10 mouse cellular contexts compared by ENCODE assay signal in the genomic region with DNA sequence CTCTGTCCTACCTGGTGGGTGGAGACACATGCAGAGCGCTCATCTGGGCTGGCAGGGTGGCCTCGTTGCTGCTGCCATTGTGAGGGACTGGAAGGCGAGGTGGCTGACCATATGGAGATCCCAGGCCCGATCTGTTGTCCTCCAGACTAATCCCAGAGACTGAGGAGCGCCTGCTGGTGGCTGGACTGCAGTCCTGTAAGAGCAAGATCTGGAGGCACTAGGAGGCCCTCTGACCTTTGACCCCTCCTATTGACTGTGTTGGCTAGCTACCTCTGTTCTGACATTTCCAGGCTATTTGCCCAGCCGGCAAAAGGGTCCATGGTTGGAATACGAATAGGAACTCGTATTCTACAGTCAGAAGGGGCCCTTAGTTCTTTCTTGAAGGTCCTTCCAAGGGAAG. TPM values are rescaled to one million over a fixed set of nuclear protein-coding genes. Genes with fewer than 3 reads are reported as not detected.
A peak's percentile ranks its signal among the peaks of the same experiment; 100 is the strongest.
DNase-seq lines count a peak whose midpoint lies in the region; ATAC-seq lines count a peak whose summit lies in the region.
"Had no signal": no experiment of that assay in that cellular context is flagged by ENCODE, and none has a peak within 500 bp of the region (broad histone marks: within the 10 kb centered on the region; RNA-seq: fewer than 3 reads in every experiment).

No protein-coding gene starts in this region.

- H3K27me3 ChIP-seq in limb, embryonic 11.5 days (ENCODE audit: control insufficient read depth, insufficient read depth, low read length), result no peaks in the 10 kb centered on the region

- H3K9me3 ChIP-seq in limb, embryonic 11.5 days (ENCODE audit: control insufficient read depth, low read length), result no peaks in the 10 kb centered on the region

- 0 out of 2 replicates have a peak, but pooled peaks cover 2% of the 10 kb centered on the region for H3K36me3 ChIP-seq in limb, embryonic 11.5 days (ENCODE audit: control insufficient read depth, insufficient read depth, low read length)

- peak; percentile 34 for DNase-seq in adrenal gland, postnatal 14 days
- DNase-seq in adrenal gland, adult 8-10 months, result no peak
- peak; percentile 52 for DNase-seq in layer of hippocampus, adult 9-11 months
- no peak for DNase-seq in layer of hippocampus, adult 9-10 months (ENCODE audit: low spot score)
- peak; percentile 28 to 41 for DNase-seq in cerebellum, postnatal 36 days
- peak; percentile 35 for DNase-seq in limb, embryonic 11.5 days (ENCODE audit: low spot score)
- DNase-seq in thymus, postnatal 36 days, result no peak
- DNase-seq in heart, adult 18-20 months, result no peak
- DNase-seq: thymus, postnatal 14 days had no signal

- no peak overlapping the region for H3K9ac ChIP-seq in limb, embryonic 11.5 days (ENCODE audit: low read length)

- no peak for ATAC-seq in limb, embryonic 11.5 days (ENCODE audit: insufficient number of reproducible peaks, low FRiP score, low TSS enrichment, low read depth)
- ATAC-seq: lung, postnatal 0 days had no signal

- no peak overlapping the region for H3K4me2 ChIP-seq in limb, embryonic 11.5 days (ENCODE audit: low read depth, severe bottlenecking)

- no peak overlapping the region for H3K4me3 ChIP-seq in limb, embryonic 11.5 days (ENCODE audit: low read depth, low read length)

- H3K4me1 ChIP-seq in limb, embryonic 11.5 days (ENCODE audit: control insufficient read depth, insufficient read depth, low read length), result peaks cover 50% of the 10 kb centered on the region

- H3K27ac ChIP-seq in limb, embryonic 11.5 days (replicated peaks; ENCODE audit: low read depth, low read length), result peak overlapping the region; percentile 94

- 30% methylated on average over 8 of the region's 8 CpGs for WGBS in limb, embryonic 11.5 days

RNA-seq across cellular contexts. Expression of gene Pdlim4, which starts 12.7 kb away (rescaled TPM):
- total RNA-seq in adrenal gland, postnatal 14 days (2021), result 12.6 and 15.0 TPM in 2 replicates
- 10 to 100 TPM in 2 of 4 experiments, 1 to 10 TPM in 2; 6.7 to 16.2 (median 12.1) TPM for total RNA-seq in adrenal gland, adult 8-10 months (2022)
- 166 and 178 TPM in 2 replicates for polyA plus RNA-seq in limb, embryonic 11.5 days (2014; fragmentation: Nextera tagmentation; extraction: Ambion mirVana)
- total RNA-seq in heart, adult 18-20 months (2021), result 10 to 100 TPM; 30.2 to 31.9 TPM

RNA-seq across cellular contexts. Expression of gene Slc22a4, which starts 28.2 kb away (rescaled TPM):
- total RNA-seq in adrenal gland, postnatal 14 days (2021), result 3.5 and 7.2 TPM in 2 replicates
- 1 to 10 TPM; 6.1 to 8.6 (median 7.7) TPM for total RNA-seq in adrenal gland, adult 8-10 months (2022)
- 0.89 and 1.1 TPM in 2 replicates for polyA plus RNA-seq in limb, embryonic 11.5 days (2014; fragmentation: Nextera tagmentation; extraction: Ambion mirVana)
- 1 to 10 TPM; 4.6 to 5.8 TPM for total RNA-seq in heart, adult 18-20 months (2021)

RNA-seq across cellular contexts. Expression of gene P4ha2, which starts 43.8 kb away (rescaled TPM):
- total RNA-seq in adrenal gland, postnatal 14 days (2021), result 24.3 and 28.3 TPM in 2 replicates
- total RNA-seq in adrenal gland, adult 8-10 months (2022), result 10 to 100 TPM; 29.1 to 52.2 (median 44.5) TPM
- polyA plus RNA-seq in limb, embryonic 11.5 days (2014; fragmentation: Nextera tagmentation; extraction: Ambion mirVana), result 39.3 and 44.3 TPM in 2 replicates
- total RNA-seq in heart, adult 18-20 months (2021), result 10 to 100 TPM; 55.4 to 77.7 TPM

Comparison
In these comparisons a context has a peak if more than half of its experiments do, and no peak if none do; other contexts are left out.
1. DNase-seq: peak in adrenal gland, postnatal 14 days (single experiment), layer of hippocampus, adult 9-11 months (single experiment), cerebellum, postnatal 36 days (2 of 2) and limb, embryonic 11.5 days (single experiment); none in adrenal gland, adult 8-10 months (single experiment), layer of hippocampus, adult 9-10 months (single experiment), thymus, postnatal 36 days (0 of 2) and heart, adult 18-20 months (0 of 2).